9 mouse cellular contexts compared by ENCODE assay signal in the genomic region with DNA sequence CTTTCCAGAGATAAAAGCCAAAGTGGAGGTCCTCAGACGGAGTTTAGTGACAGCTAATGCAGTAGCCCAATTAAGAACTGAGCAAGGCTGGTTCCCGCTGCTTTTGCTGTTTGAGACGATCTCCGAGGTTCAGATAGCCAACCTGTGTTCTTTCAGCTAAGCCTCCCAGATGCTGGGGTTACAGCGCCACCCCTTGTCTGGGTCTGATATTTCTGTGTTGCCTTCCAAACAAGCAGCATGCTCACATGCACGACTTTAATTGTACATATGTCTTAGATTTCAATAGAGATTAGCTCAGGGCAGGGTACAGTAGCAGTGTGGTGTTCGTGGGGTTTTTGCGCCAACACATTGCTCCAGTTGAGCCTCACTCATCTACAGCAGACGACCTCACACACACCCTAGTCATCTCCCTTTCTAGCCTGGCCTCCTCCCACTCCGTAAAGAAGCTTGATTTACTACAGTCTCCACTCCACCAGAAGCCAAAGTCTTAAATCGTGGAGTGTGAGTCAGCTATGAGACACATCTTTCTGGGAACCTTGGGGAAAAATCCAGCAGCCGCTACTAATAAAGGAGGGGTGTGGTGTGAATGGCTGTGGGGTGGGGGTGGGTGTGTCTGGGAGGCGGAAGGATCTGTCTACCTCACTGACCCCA. TPM values are rescaled to one million over a fixed set of nuclear protein-coding genes. Genes with fewer than 3 reads are reported as not detected.
DNase-seq lines count a peak whose midpoint lies in the region; ATAC-seq and TF ChIP-seq lines count a peak whose summit lies in the region.
"Had no signal": no experiment of that assay in that cellular context is flagged by ENCODE, and none has a peak within 500 bp of the region (broad histone marks: within the 10 kb centered on the region; RNA-seq: fewer than 3 reads in every experiment).

No protein-coding gene starts in this region.

- 34% methylated on average over 13 of the region's 13 CpGs for WGBS in kidney, embryonic 16.5 days

- peaks cover 25% of the 10 kb centered on the region for H3K36me3 ChIP-seq in kidney, embryonic 16.5 days (ENCODE audit: insufficient read depth, low read length)
- H3K36me3 ChIP-seq in CH12.LX (replicated peaks in 1 of 2; ENCODE audit: control insufficient read depth in 1 of 2, insufficient read depth in 1 of 2, low read length in 1 of 2) = peaks cover 31 to 75% of the 10 kb centered on the region in 2 experiments

- DNase-seq in kidney, adult 18-20 months = no peak
- peak; percentile 47 for DNase-seq in 416B (ENCODE audit: low read depth)
- DNase-seq in CH12.LX (ENCODE audit: extremely low read depth) = no peak
- no peak for DNase-seq in frontal cortex, postnatal 25 days (ENCODE audit: low spot score in 2 of 2)

- TF ChIP-seq RAD21 in CH12.LX (IDR thresholded peaks at IDR 0.05; ENCODE audit: low read depth, low read length) = peak; percentile 24

- ATAC-seq in kidney, embryonic 16.5 days (ENCODE audit: low FRiP score, low TSS enrichment) = no peak
- ATAC-seq in megakaryocyte-erythroid progenitor cell, adult 5-6 weeks (replicated peaks; ENCODE audit: low FRiP score, low TSS enrichment, poor library complexity, severe bottlenecking) = no peak

- H3K9ac ChIP-seq in kidney, embryonic 16.5 days (replicated peaks; ENCODE audit: low read length) = no peak overlapping the region
- no peak overlapping the region for H3K9ac ChIP-seq in CH12.LX (ENCODE audit: insufficient read depth, low read depth)
- H3K9ac ChIP-seq: embryonic facial prominence, embryonic 12.5 days; midbrain, embryonic 12.5 days had no signal

- peaks cover 3% of the 10 kb centered on the region; the same call in 1 of the 2 replicates for H3K79me2 ChIP-seq in CH12.LX (replicated peaks; ENCODE audit: control insufficient read depth, extremely low read depth, insufficient read depth, poor library complexity, severe bottlenecking)

- TF ChIP-seq EP300 in CH12.LX (IDR thresholded peaks at IDR 0.05; ENCODE audit: low read length) = no peak

- TF ChIP-seq CTCF in CH12.LX (conservative IDR thresholded peaks at IDR 0.05 in 1 of 2, IDR thresholded peaks at IDR 0.05 in 1 of 2; ENCODE audit: low read depth in 2 of 2, low read length in 2 of 2) = peak in 1 of 2 experiments; percentile 48; a peak in 2 of 4 replicates
- peak; percentile 46 for TF ChIP-seq CTCF in cortical plate, adult 2 months (IDR thresholded peaks at IDR 0.05; ENCODE audit: extremely low read depth, insufficient read depth, low read length)

- H3K4me3 ChIP-seq in kidney, embryonic 16.5 days (ENCODE audit: low read length) = no peak overlapping the region
- H3K4me3 ChIP-seq in CH12.LX (replicated peaks in 1 of 3; ENCODE audit: low read depth in 2 of 3, low read length in 2 of 3, poor library complexity in 1 of 3) = no peak overlapping the region
- H3K4me3 ChIP-seq in cortical plate, adult 2 months (ENCODE audit: insufficient read depth, low read length) = no peak overlapping the region
- H3K4me3 ChIP-seq: embryonic facial prominence, embryonic 12.5 days; midbrain, embryonic 12.5 days had no signal

- H3K4me1 ChIP-seq in kidney, embryonic 16.5 days (ENCODE audit: insufficient read depth, low read length) = peaks cover 24% of the 10 kb centered on the region
- H3K4me1 ChIP-seq in CH12.LX (ENCODE audit: control insufficient read depth in 1 of 2, insufficient read depth in 2 of 2) = peaks cover 6 to 20% of the 10 kb centered on the region in 2 experiments
- H3K4me1 ChIP-seq in cortical plate, adult 2 months (ENCODE audit: control insufficient read depth, insufficient read depth, low read length) = no peaks in the 10 kb centered on the region; the same call in none of the 2 replicates

- H3K4me2 ChIP-seq in kidney, embryonic 16.5 days (replicated peaks; ENCODE audit: low read depth, low read length) = no peak overlapping the region
- H3K4me2 ChIP-seq in CH12.LX (ENCODE audit: insufficient read depth, low read depth, poor library complexity, severe bottlenecking) = no peak overlapping the region
- H3K4me2 ChIP-seq: embryonic facial prominence, embryonic 12.5 days; midbrain, embryonic 12.5 days had no signal

- H3K27ac ChIP-seq in kidney, embryonic 16.5 days (ENCODE audit: low read length) = 0 out of 2 replicates have a peak overlapping the region, but pooled peaks have one; percentile 9
- no peak overlapping the region for H3K27ac ChIP-seq in CH12.LX (ENCODE audit: insufficient read depth, low read depth)
- no peak overlapping the region for H3K27ac ChIP-seq in cortical plate, adult 2 months (ENCODE audit: insufficient read depth, low read length)
- H3K27ac ChIP-seq: embryonic facial prominence, embryonic 12.5 days; midbrain, embryonic 12.5 days had no signal

- in situ Hi-C loops in CH12.LX (cut with MboI; ENCODE audit: low pct_ligation_motif_present, low pct_unique_long_range_greater_than_20kb, low sequenced_read_pairs) = no loop called here

- peaks cover 13% of the 10 kb centered on the region; the same call in 1 of the 2 replicates for H3K27me3 ChIP-seq in kidney, embryonic 16.5 days (ENCODE audit: insufficient read depth, low read length)
- H3K27me3 ChIP-seq in CH12.LX (replicated peaks) = no peaks in the 10 kb centered on the region

- no peak for TF ChIP-seq POLR2A in CH12.LX (IDR thresholded peaks at IDR 0.05; ENCODE audit: low read depth, low read length)
- TF ChIP-seq POLR2A in cortical plate, adult 2 months (IDR thresholded peaks at IDR 0.05; ENCODE audit: extremely low read depth, insufficient read depth, low read length) = no peak

- H3K9me3 ChIP-seq in kidney, embryonic 16.5 days (ENCODE audit: low read length) = no peaks in the 10 kb centered on the region
- no peaks in the 10 kb centered on the region for H3K9me3 ChIP-seq in CH12.LX (replicated peaks; ENCODE audit: low read length)
- H3K9me3 ChIP-seq: embryonic facial prominence, embryonic 12.5 days; midbrain, embryonic 12.5 days had no signal

- dilution Hi-C loops in CH12.LX (cut with MboI; ENCODE audit: extremely low pct_ligation_motif_present, extremely low pct_unique_long_range_greater_than_20kb, low sequenced_read_pairs) = no loop called here

TF ChIP-seq in CH12.LX, 34 proteins besides CTCF, POLR2A, EP300 and RAD21 (continues in another document):
- TF ChIP-seq ELF1 (IDR thresholded peaks at IDR 0.05; ENCODE audit: low read depth, low read length) (no peak), JUN (IDR thresholded peaks at IDR 0.05; ENCODE audit: insufficient read depth, low read depth, low read length) (no peak), CHD2 (IDR thresholded peaks at IDR 0.05; ENCODE audit: low read length) (no peak), MAFK (IDR thresholded peaks at IDR 0.05; ENCODE audit: insufficient replicate concordance, low read length) (no peak), NRF1 (IDR thresholded peaks at IDR 0.05; ENCODE audit: low read depth, low read length) (no peak), KAT2A (IDR thresholded peaks at IDR 0.05; ENCODE audit: insufficient replicate concordance, low read length) (no peak), TBP (conservative IDR thresholded peaks at IDR 0.05; ENCODE audit: low read depth, low read length) (no peak), ZNF384 (IDR thresholded peaks at IDR 0.05; ENCODE audit: low read depth, low read length) (no peak), MEF2A (IDR thresholded peaks at IDR 0.05; ENCODE audit: borderline replicate concordance, low read depth, low read length) (no peak)

RNA-seq across cellular contexts. Expression of a gene that starts 6.4 kb away (rescaled TPM):
- polyA plus RNA-seq in kidney, embryonic 16.5 days (2015; fragmentation: Nextera tagmentation; extraction: Ambion mirVana) = 137 and 141 TPM in 2 replicates
- total RNA-seq in CH12.LX (2012; rRNA removed) = 348 and 408 TPM in 2 replicates
- 178 and 213 TPM in 2 replicates for total RNA-seq in CH12.LX (2014; rRNA removed)
- 177 and 193 TPM in 2 replicates for polyA plus RNA-seq in CH12.LX (2012; ENCODE audit: insufficient read length, low read depth)
- polyA plus RNA-seq in cortical plate, adult 2 months (2012; rRNA removed) = 88.2 and 92.1 TPM in 2 replicates
- 146 and 165 TPM in 2 replicates for total RNA-seq in megakaryocyte-erythroid progenitor cell, adult 5-6 weeks (2014; fragmentation: Nextera tagmentation)
- 80.7 and 93.4 TPM in 2 replicates for total RNA-seq in megakaryocyte-erythroid progenitor cell, adult 5-6 weeks (2017)

RNA-seq across cellular contexts. Expression of a gene that starts 6.9 kb away (rescaled TPM):
- 15.1 and 16.1 TPM in 2 replicates for polyA plus RNA-seq in kidney, embryonic 16.5 days (2015; fragmentation: Nextera tagmentation; extraction: Ambion mirVana)
- total RNA-seq in CH12.LX (2012; rRNA removed) = 9.3 and 9.8 TPM in 2 replicates
- 5.1 and 5.2 TPM in 2 replicates for total RNA-seq in CH12.LX (2014; rRNA removed)
- polyA plus RNA-seq in CH12.LX (2012; ENCODE audit: insufficient read length, low read depth) = 9.2 and 9.6 TPM in 2 replicates
- polyA plus RNA-seq in cortical plate, adult 2 months (2012; rRNA removed) = 16.2 and 17.4 TPM in 2 replicates
- total RNA-seq in megakaryocyte-erythroid progenitor cell, adult 5-6 weeks (2014; fragmentation: Nextera tagmentation) = 2.4 and 5.1 TPM in 2 replicates
- total RNA-seq in megakaryocyte-erythroid progenitor cell, adult 5-6 weeks (2017) = 1.1 and 5.5 TPM in 2 replicates

RNA-seq across cellular contexts. Expression of a gene that starts 10.0 kb away (rescaled TPM):
- polyA plus RNA-seq in kidney, embryonic 16.5 days (2015; fragmentation: Nextera tagmentation; extraction: Ambion mirVana) = 0.37 and 0.60 TPM in 2 replicates
- total RNA-seq in CH12.LX (2012; rRNA removed) (0.04 TPM in 1 of 2 replicates, not detected in the other), CH12.LX (2014; rRNA removed) (not detected in 2 replicates)
- 0.11 and 0.12 TPM in 2 replicates for polyA plus RNA-seq in CH12.LX (2012; ENCODE audit: insufficient read length, low read depth)
- 3.3 and 3.9 TPM in 2 replicates for polyA plus RNA-seq in cortical plate, adult 2 months (2012; rRNA removed)
- total RNA-seq in megakaryocyte-erythroid progenitor cell, adult 5-6 weeks (2014; fragmentation: Nextera tagmentation) = not detected in 2 replicates
- total RNA-seq in megakaryocyte-erythroid progenitor cell, adult 5-6 weeks (2017) = 0.95 TPM in 1 of 2 replicates, not detected in the other

RNA-seq across cellular contexts. Expression of a gene that starts 20.3 kb away (rescaled TPM):
- polyA plus RNA-seq in kidney, embryonic 16.5 days (2015; fragmentation: Nextera tagmentation; extraction: Ambion mirVana) = 12.0 and 14.5 TPM in 2 replicates
- 32.4 and 52.4 TPM in 2 replicates for total RNA-seq in CH12.LX (2012; rRNA removed)
- 12.3 and 15.6 TPM in 2 replicates for total RNA-seq in CH12.LX (2014; rRNA removed)
- polyA plus RNA-seq in CH12.LX (2012; ENCODE audit: insufficient read length, low read depth) = 29.1 and 30.8 TPM in 2 replicates
- 156 and 157 TPM in 2 replicates for polyA plus RNA-seq in cortical plate, adult 2 months (2012; rRNA removed)
- total RNA-seq in megakaryocyte-erythroid progenitor cell, adult 5-6 weeks (2014; fragmentation: Nextera tagmentation) = 4.8 and 11.4 TPM in 2 replicates
- 4.8 and 6.6 TPM in 2 replicates for total RNA-seq in megakaryocyte-erythroid progenitor cell, adult 5-6 weeks (2017)

RNA-seq across cellular contexts. Expression of a gene that starts 36.3 kb away (rescaled TPM):
- polyA plus RNA-seq in kidney, embryonic 16.5 days (2015; fragmentation: Nextera tagmentation; extraction: Ambion mirVana) = 18.4 and 20.3 TPM in 2 replicates
- total RNA-seq in CH12.LX (2012; rRNA removed) (11.6 and 12.5 TPM in 2 replicates), CH12.LX (2014; rRNA removed) (3.5 and 4.0 TPM in 2 replicates)
- polyA plus RNA-seq in CH12.LX (2012; ENCODE audit: insufficient read length, low read depth) = 4.8 and 6.1 TPM in 2 replicates
- polyA plus RNA-seq in cortical plate, adult 2 months (2012; rRNA removed) = 8.2 and 8.6 TPM in 2 replicates
- 6.3 and 8.6 TPM in 2 replicates for total RNA-seq in megakaryocyte-erythroid progenitor cell, adult 5-6 weeks (2014; fragmentation: Nextera tagmentation)
- 6.1 and 7.8 TPM in 2 replicates for total RNA-seq in megakaryocyte-erythroid progenitor cell, adult 5-6 weeks (2017)
